Mouse (Mus musculus) myocyte (in vitro differentiated cells): ENCODE measurements at regions not wholly inside any gene's neighbourhood (a gene's known extent, or its start where the extent isn't known, plus 50 kb on each side); places are given as distances from the start of the nearest gene placed in this dataset.

Source experiments
- H3K27me3 ChIP-seq: one replicate; pipeline ENCODE4 v1.6.1; 2011; ENCODE audit not compliant: control insufficient read depth, insufficient read depth, insufficient read length
- H3K36me3 ChIP-seq: one replicate; pipeline ENCODE4 v1.6.1; 2011; ENCODE audit not compliant: control insufficient read depth, insufficient read depth
- H3K4me2 ChIP-seq: one replicate; pipeline ENCODE4 v1.6.1; 2011; ENCODE audit warnings: low read depth, control low read depth
- H3K4me3 ChIP-seq: one replicate; pipeline ENCODE4 v1.5.1; 2011; ENCODE audit warnings: mild to moderate bottlenecking, control low read depth, moderate library complexity
- H3K79me2 ChIP-seq: one replicate; pipeline ENCODE4 v1.6.1; 2011; ENCODE audit not compliant: control insufficient read depth, insufficient read depth
- H3ac ChIP-seq: one replicate; pipeline ENCODE4 v1.6.1; 2011; ENCODE audit not compliant: control insufficient read depth, insufficient read length
- CEBPB ChIP-seq: IDR thresholded peaks from 2 replicates; pipeline ENCODE4 v1.6.1; 2011; ENCODE audit warnings: mild to moderate bottlenecking, moderate library complexity; ENCODE audit not compliant: poor library complexity, insufficient read depth, severe bottlenecking
- E2F4 ChIP-seq: IDR thresholded peaks from one replicate; pipeline ENCODE4 v1.6.1; 2011; ENCODE audit warnings: mild to moderate bottlenecking, control low read depth, moderate library complexity; ENCODE audit not compliant: insufficient read depth
- MAX ChIP-seq: IDR thresholded peaks from one replicate; pipeline ENCODE4 v1.6.1; 2011; ENCODE audit warnings: low read depth, mild to moderate bottlenecking, control low read depth
- MYOD1 ChIP-seq, 3 experiments: IDR thresholded peaks; one replicate each; pipeline ENCODE4 v1.6.1; 2011; ENCODE audit warnings: control low read depth in 2 of 3, low read depth in 2 of 3, mild to moderate bottlenecking in 2 of 3, moderate library complexity in 1 of 3; ENCODE audit not compliant: insufficient read length in 2 of 3, control insufficient read depth in 1 of 3
- MYOG ChIP-seq, 3 experiments: IDR thresholded peaks; one replicate each; pipeline ENCODE4 v1.6.1; 2011; ENCODE audit warnings: control low read depth in 2 of 3, low read depth in 2 of 3, mild to moderate bottlenecking in 2 of 3; ENCODE audit not compliant: insufficient read length in 2 of 3, control insufficient read depth in 1 of 3, insufficient read depth in 1 of 3
- POLR2A ChIP-seq: IDR thresholded peaks from one replicate; pipeline ENCODE4 v1.6.1; 2011; ENCODE audit warnings: low read depth, mild to moderate bottlenecking, control low read depth, moderate library complexity; ENCODE audit not compliant: insufficient read length
- POLR2AphosphoS2 ChIP-seq: IDR thresholded peaks from one replicate; pipeline ENCODE4 v1.6.1; 2011; ENCODE audit warnings: low read depth, control low read depth; ENCODE audit not compliant: insufficient read length
- REST ChIP-seq: IDR thresholded peaks from one replicate; pipeline ENCODE4 v1.6.1; 2011; ENCODE audit warnings: mild to moderate bottlenecking, control low read depth, moderate library complexity; ENCODE audit not compliant: insufficient read depth, insufficient read length
- SRF ChIP-seq: IDR thresholded peaks from one replicate; pipeline ENCODE4 v1.6.1; 2011; ENCODE audit warnings: low read depth; ENCODE audit not compliant: control insufficient read depth, insufficient read length
- TCF12 ChIP-seq: IDR thresholded peaks from one replicate; pipeline ENCODE4 v1.6.1; 2011; ENCODE audit warnings: mild to moderate bottlenecking, control low read depth; ENCODE audit not compliant: poor library complexity, insufficient read depth, severe bottlenecking
- TCF3 ChIP-seq: IDR thresholded peaks from one replicate; pipeline ENCODE4 v1.6.1; 2011; ENCODE audit warnings: low read depth, control low read depth; ENCODE audit not compliant: insufficient read length
- USF1 ChIP-seq: IDR thresholded peaks from one replicate; pipeline ENCODE4 v1.6.1; 2011; ENCODE audit warnings: low read depth, mild to moderate bottlenecking, control low read depth, moderate library complexity

DNA sequence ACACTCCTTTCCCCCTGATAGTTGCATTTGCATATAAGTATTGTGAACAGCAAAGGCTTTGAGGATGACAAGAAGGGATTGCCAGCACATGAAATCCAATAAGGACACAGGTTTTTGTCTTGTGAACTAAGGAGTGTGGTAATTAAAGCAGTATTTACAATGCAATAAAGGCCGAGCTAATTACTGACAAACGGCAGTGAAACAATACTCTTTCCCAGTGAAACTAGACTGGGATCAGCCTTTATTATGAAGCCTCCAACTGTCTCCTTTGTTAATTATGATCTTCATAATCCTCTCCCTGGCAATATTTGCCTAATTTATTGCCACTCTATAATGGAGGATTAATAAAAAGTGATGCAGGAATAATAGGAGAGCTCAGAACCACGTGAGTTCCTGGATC, 704.2 kb upstream of the Api5 start:
- TF ChIP-seq TCF12, result no peak
- TF ChIP-seq TCF3, result no peak
- no peak for TF ChIP-seq MYOG (IDR thresholded peaks at IDR 0.05; ENCODE audit: control insufficient read depth in 1 of 3, insufficient read depth in 1 of 3, insufficient read length in 2 of 3, low read depth in 2 of 3)
- TF ChIP-seq USF1, result no peak
- TF ChIP-seq SRF, result no peak
- TF ChIP-seq POLR2AphosphoS2, result no peak
- TF ChIP-seq MYOD1 (IDR thresholded peaks at IDR 0.05; ENCODE audit: control insufficient read depth in 1 of 3, insufficient read length in 2 of 3, low read depth in 2 of 3), result no peak
- no peak for TF ChIP-seq REST
- no peak for TF ChIP-seq E2F4
- Histone ChIP-seq H3K79me2 (no peaks in the 10 kb centered on the region), H3K4me2 (no peak overlapping the region), H3ac (no peak overlapping the region), H3K27me3 (no peaks in the 10 kb centered on the region), H3K36me3 (no peaks in the 10 kb centered on the region), H3K4me3 (no peak overlapping the region)

DNA sequence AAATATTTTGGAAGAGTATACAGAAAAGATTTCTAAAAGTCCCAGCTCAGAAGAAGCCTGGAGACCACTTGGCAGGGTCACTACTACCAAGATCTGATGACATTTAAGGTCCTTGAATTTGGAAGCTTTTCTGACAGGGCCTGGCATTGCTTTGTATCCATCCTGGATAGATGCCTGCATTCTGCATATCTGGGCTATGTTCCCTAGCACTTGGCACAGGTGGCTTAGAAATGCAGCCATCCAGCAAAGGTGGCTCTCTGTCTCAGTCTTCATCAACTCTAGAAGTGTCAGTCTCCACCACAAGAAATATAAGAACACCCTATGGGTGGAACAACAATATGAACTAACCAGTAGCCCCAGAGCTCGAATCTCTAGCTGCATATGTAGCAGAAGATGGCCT, 702.2 kb upstream of the Api5 start:
- no peak overlapping the region for H3ac ChIP-seq
- H3K27me3 ChIP-seq, result no peaks in the 10 kb centered on the region
- no peaks in the 10 kb centered on the region for H3K79me2 ChIP-seq
- no peaks in the 10 kb centered on the region for H3K36me3 ChIP-seq
- no peak overlapping the region for H3K4me3 ChIP-seq
- TF ChIP-seq REST (no peak), MAX (no peak), TCF3 (no peak), MYOD1 (IDR thresholded peaks at IDR 0.05; ENCODE audit: control insufficient read depth in 1 of 3, insufficient read length in 2 of 3, low read depth in 2 of 3) (no peak), POLR2AphosphoS2 (no peak), MYOG (IDR thresholded peaks at IDR 0.05; ENCODE audit: control insufficient read depth in 1 of 3, insufficient read depth in 1 of 3, insufficient read length in 2 of 3, low read depth in 2 of 3) (no peak), SRF (no peak), POLR2A (no peak)
- H3K4me2 ChIP-seq, result no peak overlapping the region

DNA sequence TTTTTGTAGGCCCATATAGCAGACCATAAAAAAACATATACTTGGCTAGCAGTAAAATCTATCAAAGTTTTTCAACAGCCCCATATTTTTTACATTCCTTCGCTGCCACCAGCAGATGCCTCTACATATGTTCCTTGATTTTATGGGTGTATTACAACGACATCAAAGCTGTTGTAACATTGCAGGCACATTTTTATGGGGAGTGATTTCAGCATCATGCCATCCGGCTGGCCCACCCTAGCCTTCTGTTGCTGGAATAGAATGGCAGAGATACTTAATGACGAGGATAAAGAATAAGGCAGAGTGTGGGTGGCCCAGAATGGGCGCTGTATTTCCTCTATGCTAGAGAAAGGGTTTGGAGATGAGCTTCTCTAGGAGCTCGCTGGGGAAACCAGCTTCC, 698.7 kb upstream of the Api5 start:
- TF ChIP-seq TCF12, result no peak
- no peak for TF ChIP-seq E2F4
- no peak for TF ChIP-seq MYOG (IDR thresholded peaks at IDR 0.05; ENCODE audit: control insufficient read depth in 1 of 3, insufficient read depth in 1 of 3, insufficient read length in 2 of 3, low read depth in 2 of 3)
- TF ChIP-seq POLR2A, result no peak
- no peak for TF ChIP-seq POLR2AphosphoS2
- TF ChIP-seq MAX, result no peak
- TF ChIP-seq SRF, result no peak
- no peak for TF ChIP-seq TCF3
- no peak for TF ChIP-seq CEBPB
- no peak for TF ChIP-seq REST
- no peak for TF ChIP-seq MYOD1 (IDR thresholded peaks at IDR 0.05; ENCODE audit: control insufficient read depth in 1 of 3, insufficient read length in 2 of 3, low read depth in 2 of 3)
- TF ChIP-seq USF1, result no peak
- no peaks in the 10 kb centered on the region for H3K79me2 ChIP-seq

DNA sequence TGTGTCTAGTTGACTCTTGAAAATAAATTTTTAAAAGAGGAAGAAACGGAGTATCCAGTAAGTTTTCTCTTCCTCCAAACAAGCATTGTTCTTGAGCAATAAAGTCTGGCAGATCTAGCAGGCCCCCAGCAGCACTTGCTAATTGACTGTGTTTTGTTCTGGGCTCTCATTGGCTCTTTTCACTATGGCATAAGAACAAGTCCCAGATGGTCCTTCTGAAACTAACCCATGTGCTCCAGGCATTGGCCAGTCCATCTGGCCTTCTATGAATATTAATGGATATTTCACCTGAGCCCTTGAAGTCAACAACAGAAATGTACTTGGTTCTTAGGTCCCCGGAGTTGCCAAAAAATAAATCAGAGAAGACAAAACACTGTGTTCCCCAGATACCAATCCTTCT, 693.2 kb upstream of the Api5 start:
- no peak overlapping the region for H3K4me2 ChIP-seq
- no peaks in the 10 kb centered on the region for H3K36me3 ChIP-seq
- H3K79me2 ChIP-seq, result no peaks in the 10 kb centered on the region
- no peaks in the 10 kb centered on the region for H3K27me3 ChIP-seq
- TF ChIP-seq REST (no peak), MAX (no peak)
- H3ac ChIP-seq, result no peak overlapping the region
- no peak overlapping the region for H3K4me3 ChIP-seq

More for the DNA sequence above, 698.7 kb upstream of the Api5 start:
- Histone ChIP-seq H3K4me2 (no peak overlapping the region), H3ac (no peak overlapping the region), H3K36me3 (no peaks in the 10 kb centered on the region), H3K27me3 (no peaks in the 10 kb centered on the region), H3K4me3 (no peak overlapping the region)

DNA sequence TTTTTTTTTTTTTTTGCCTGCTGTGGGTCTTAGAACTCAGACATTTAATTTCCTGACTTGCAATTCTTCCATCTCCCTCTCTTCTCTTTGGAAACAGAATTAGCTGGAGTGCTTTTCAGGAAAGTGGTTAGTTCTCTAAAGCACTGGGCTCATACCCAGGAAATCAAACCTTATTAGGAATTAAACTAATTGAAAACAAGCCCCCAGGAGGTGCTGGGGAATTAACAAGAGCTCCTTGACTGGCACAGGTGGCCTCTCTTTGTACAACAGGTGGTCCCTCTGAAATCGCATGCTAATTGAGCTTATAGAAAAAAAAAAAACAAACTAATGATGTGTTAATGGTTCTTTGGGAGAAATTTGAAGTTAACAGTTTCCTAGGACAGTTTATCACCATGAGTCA, 690.8 kb upstream of the Api5 start:
- no peak for TF ChIP-seq POLR2A
- no peak for TF ChIP-seq MYOG (IDR thresholded peaks at IDR 0.05; ENCODE audit: control insufficient read depth in 1 of 3, insufficient read depth in 1 of 3, insufficient read length in 2 of 3, low read depth in 2 of 3)
- TF ChIP-seq E2F4, result no peak
- no peak for TF ChIP-seq MYOD1 (IDR thresholded peaks at IDR 0.05; ENCODE audit: control insufficient read depth in 1 of 3, insufficient read length in 2 of 3, low read depth in 2 of 3)
- no peak for TF ChIP-seq SRF
- TF ChIP-seq REST, result no peak
- no peak overlapping the region for H3K4me2 ChIP-seq
- no peaks in the 10 kb centered on the region for H3K27me3 ChIP-seq
- H3K36me3 ChIP-seq, result no peaks in the 10 kb centered on the region
- H3K79me2 ChIP-seq, result no peaks in the 10 kb centered on the region
- no peak overlapping the region for H3ac ChIP-seq
- no peak overlapping the region for H3K4me3 ChIP-seq
